Mouse (Mus musculus): ENCODE data around the gene Eif4e3.

DNA sequence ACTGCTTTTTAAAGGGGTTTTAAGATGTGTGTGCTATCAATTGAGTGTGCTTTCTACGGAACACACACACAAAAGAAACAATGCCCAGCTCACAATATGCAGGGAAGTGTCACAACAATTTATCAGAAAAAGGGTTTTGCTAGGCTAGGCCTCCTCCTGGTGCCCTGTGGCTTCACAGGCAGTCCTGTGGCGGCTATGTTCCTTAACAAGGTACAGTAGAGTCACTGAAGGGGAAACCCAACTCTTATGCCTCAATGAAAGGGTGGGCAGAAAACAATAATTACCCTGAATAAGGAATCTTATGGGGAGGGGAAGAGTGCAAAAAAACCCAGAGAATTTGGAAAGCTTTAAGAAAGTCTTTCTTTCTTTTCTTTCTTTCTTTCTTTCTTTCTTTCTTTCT, 40.2 kb downstream of the Eif4e3 start:
- TF ChIP-seq CTCF (IDR thresholded peaks at IDR 0.05; ENCODE audit: insufficient read depth, low read length) (no peak), POLR2A (IDR thresholded peaks at IDR 0.05; ENCODE audit: borderline replicate concordance, extremely low read depth, low read depth, low read length) (no peak)
